Mouse (Mus musculus) thymus, postnatal 4 days (tissue): ENCODE results near the gene Pwwp2a.

Experiments
- DNase-seq: peaks from one replicate; pipeline ENCODE4 v3.0.0; 2021

The Pwwp2a gene

GRCm38 (mm10) chr11:43681472-43682414 lies at the start of gene Pwwp2a:
TSS of gene Pwwp2a (plus strand) at chr11:43681998.
- DNase-seq: peak; percentile 97

GRCm38 (mm10) chr11:43632566-43632965 lies 49.2 kb upstream of the Pwwp2a start:
- DNase-seq: no peak

GRCm38 (mm10) chr11:43633165-43633564 lies 48.6 kb upstream of the Pwwp2a start:
- DNase-seq: no peak

GRCm38 (mm10) chr11:43633658-43634401 lies 48.0 kb upstream of the Pwwp2a start:
- DNase-seq: peak; percentile 33

GRCm38 (mm10) chr11:43636761-43637160 lies 45.0 kb upstream of the Pwwp2a start:
- no peak for DNase-seq

GRCm38 (mm10) chr11:43638486-43638885 lies 43.3 kb upstream of the Pwwp2a start:
- DNase-seq: no peak

- no peak for DNase-seq
Measured at GRCm38 (mm10) chr11:43643180-43643591, 38.6 kb upstream of the Pwwp2a start.

- DNase-seq: peak; percentile 56
Measured at GRCm38 (mm10) chr11:43645286-43645685, 36.5 kb upstream of the Pwwp2a start.

- DNase-seq: peak; percentile 16
Measured at GRCm38 (mm10) chr11:43653051-43653475, 28.7 kb upstream of the Pwwp2a start.

GRCm38 (mm10) chr11:43656464-43656863 lies 25.3 kb upstream of the Pwwp2a start:
- no peak for DNase-seq

GRCm38 (mm10) chr11:43658010-43658409 lies 23.8 kb upstream of the Pwwp2a start:
- DNase-seq: no peak

GRCm38 (mm10) chr11:43667038-43667745 lies 14.6 kb upstream of the Pwwp2a start:
- DNase-seq: no peak

- peak; percentile 84 for DNase-seq
Measured at GRCm38 (mm10) chr11:43682415-43683217, 818 bp downstream of the Pwwp2a start.

GRCm38 (mm10) chr11:43688850-43689249 lies 7.1 kb downstream of the Pwwp2a start:
- DNase-seq: no peak

- no peak for DNase-seq
Measured at GRCm38 (mm10) chr11:43696623-43697022, 14.8 kb downstream of the Pwwp2a start.

GRCm38 (mm10) chr11:43698621-43699020 lies 16.8 kb downstream of the Pwwp2a start:
- no peak for DNase-seq

- DNase-seq: no peak
Measured at GRCm38 (mm10) chr11:43700291-43700690, 18.5 kb downstream of the Pwwp2a start.

- no peak for DNase-seq
Measured at GRCm38 (mm10) chr11:43703552-43703951, 21.8 kb downstream of the Pwwp2a start.

- DNase-seq: no peak
Measured at GRCm38 (mm10) chr11:43705751-43706150, 24.0 kb downstream of the Pwwp2a start.

- no peak for DNase-seq
Measured at GRCm38 (mm10) chr11:43708409-43708808, 26.6 kb downstream of the Pwwp2a start.

- DNase-seq: no peak
Measured at GRCm38 (mm10) chr11:43712178-43712577, 30.4 kb downstream of the Pwwp2a start.

- DNase-seq: no peak
Measured at GRCm38 (mm10) chr11:43723411-43723810, 41.6 kb downstream of the Pwwp2a start.
